ENCODE assay signal across 17 mouse cellular contexts in the genomic region with DNA sequence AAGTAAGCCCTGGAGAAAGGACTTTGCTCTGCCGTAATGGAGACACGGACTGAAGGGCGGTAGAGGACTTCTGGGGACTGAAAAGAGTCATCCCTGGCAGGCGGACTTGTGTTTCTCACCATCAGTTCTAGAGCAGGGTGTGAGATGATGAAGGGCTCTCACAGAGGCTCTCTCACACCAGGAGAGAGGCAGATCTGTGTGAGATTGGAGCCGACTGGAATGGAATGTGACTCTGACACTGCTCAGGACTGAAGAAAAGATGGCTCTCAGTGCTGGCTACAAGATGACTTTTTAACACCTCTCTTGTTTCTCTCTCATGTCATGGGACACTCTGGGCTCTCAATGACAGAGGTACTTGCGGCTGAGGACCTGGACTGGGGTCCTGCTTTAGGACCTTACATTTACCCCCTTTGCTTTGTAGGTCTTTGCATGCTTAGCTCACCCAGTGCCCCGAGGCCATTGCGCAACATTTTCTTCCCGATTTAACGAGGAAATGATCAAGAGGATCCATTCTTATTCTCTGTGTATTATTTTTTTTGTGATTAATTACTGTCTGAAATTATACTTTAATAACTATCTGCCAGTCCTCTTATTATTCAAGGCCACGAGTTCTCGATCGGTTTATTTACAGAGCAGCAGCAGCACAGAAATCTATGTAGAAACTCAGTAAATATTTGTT. TPM values are rescaled to one million over a fixed set of nuclear protein-coding genes. Genes with fewer than 3 reads are reported as not detected.
A peak's percentile ranks its signal among the peaks of the same experiment; 100 is the strongest.
DNase-seq lines count a peak whose midpoint lies in the region; ATAC-seq and TF ChIP-seq lines count a peak whose summit lies in the region.
"Had no signal": no experiment of that assay in that cellular context is flagged by ENCODE, and none has a peak within 500 bp of the region (broad histone marks: within the 10 kb centered on the region; RNA-seq: fewer than 3 reads in every experiment).

No protein-coding gene starts in this region.

- peaks cover 30% of the 10 kb centered on the region for H3K4me1 ChIP-seq in heart, embryonic 11.5 days (ENCODE audit: control insufficient read depth, insufficient read depth, low read length)
- no peaks in the 10 kb centered on the region; the same call in 1 of the 2 replicates for H3K4me1 ChIP-seq in kidney, postnatal 0 days (replicated peaks; ENCODE audit: insufficient read depth, low read length)

- 0 out of 2 replicates have a peak overlapping the region, but pooled peaks have one; percentile 0 for H3K9ac ChIP-seq in heart, embryonic 11.5 days (ENCODE audit: low read depth, low read length)
- no peak overlapping the region for H3K9ac ChIP-seq in kidney, postnatal 0 days (ENCODE audit: low read depth, low read length)
- H3K9ac ChIP-seq: neural tube, embryonic 13.5 days had no signal

- H3K9me3 ChIP-seq in heart, embryonic 11.5 days (replicated peaks; ENCODE audit: control insufficient read depth, low read length) = no peaks in the 10 kb centered on the region
- no peaks in the 10 kb centered on the region for H3K9me3 ChIP-seq in kidney, postnatal 0 days (replicated peaks; ENCODE audit: low read length)
- H3K9me3 ChIP-seq: neural tube, embryonic 13.5 days had no signal

- no peak for DNase-seq in heart, postnatal 4 days
- DNase-seq in kidney, postnatal 0 days (ENCODE audit: low spot score) = peak; percentile 12
- DNase-seq in kidney, postnatal 14 days = no peak
- peak; percentile 29 for DNase-seq in brain, embryonic 14.5 days (ENCODE audit: low read depth)
- no peak for DNase-seq in retina, embryonic 14.5 days (ENCODE audit: low spot score)
- DNase-seq: adrenal gland, adult 8-10 months; kidney, postnatal 4 days; liver; lung, postnatal 4 days; right cerebral cortex, postnatal 14 days; thymus, postnatal 25 days had no signal

- no peak for TF ChIP-seq CTCF in kidney, postnatal 0 days (IDR thresholded peaks at IDR 0.05; ENCODE audit: low read depth)
- no peak for TF ChIP-seq CTCF in brain, embryonic 14.5 days (IDR thresholded peaks at IDR 0.05; ENCODE audit: borderline replicate concordance, extremely low read depth, insufficient read depth, insufficient read length)

- ATAC-seq in heart, embryonic 11.5 days (replicated peaks; ENCODE audit: insufficient number of reproducible peaks, low FRiP score, low TSS enrichment) = peak; percentile 76
- ATAC-seq in kidney, postnatal 0 days (replicated peaks; ENCODE audit: low FRiP score, low read depth) = no peak
- ATAC-seq: CD4-positive, CD25-positive, alpha-beta regulatory T cell, adult 4 months; Patski had no signal

- H3K27ac ChIP-seq in heart, embryonic 11.5 days (ENCODE audit: low read depth, low read length) = peak overlapping the region; percentile 79
- H3K27ac ChIP-seq in kidney, postnatal 0 days = no peak overlapping the region
- H3K27ac ChIP-seq: left cerebral cortex, adult 2 months; neural tube, embryonic 13.5 days had no signal

- H3K79me2 ChIP-seq in myocyte (ENCODE audit: control insufficient read depth, insufficient read depth) = no peaks in the 10 kb centered on the region

- H3K4me2 ChIP-seq in heart, embryonic 11.5 days = peak overlapping the region; percentile 49
- no peak overlapping the region for H3K4me2 ChIP-seq in kidney, postnatal 0 days (ENCODE audit: low read length)
- H3K4me2 ChIP-seq in myocyte (ENCODE audit: low read depth) = no peak overlapping the region
- H3K4me2 ChIP-seq: neural tube, embryonic 13.5 days had no signal

- TF ChIP-seq POLR2A in brain, embryonic 14.5 days (IDR thresholded peaks at IDR 0.05; ENCODE audit: borderline replicate concordance, extremely low read depth, insufficient read depth, insufficient read length, poor library complexity, severe bottlenecking) = no peak
- no peak for TF ChIP-seq POLR2A in myocyte (IDR thresholded peaks at IDR 0.05; ENCODE audit: insufficient read length, low read depth)

- no peaks in the 10 kb centered on the region for H3K36me3 ChIP-seq in heart, embryonic 11.5 days (ENCODE audit: control insufficient read depth, insufficient read depth, low read length)
- H3K36me3 ChIP-seq in kidney, postnatal 0 days (ENCODE audit: insufficient read depth, low read length) = no peaks in the 10 kb centered on the region
- no peaks in the 10 kb centered on the region for H3K36me3 ChIP-seq in myocyte (ENCODE audit: control insufficient read depth, insufficient read depth)
- H3K36me3 ChIP-seq: neural tube, embryonic 13.5 days had no signal

- no peaks in the 10 kb centered on the region for H3K27me3 ChIP-seq in heart, embryonic 11.5 days (ENCODE audit: control insufficient read depth, insufficient read depth, low read length)
- H3K27me3 ChIP-seq in kidney, postnatal 0 days (ENCODE audit: insufficient read depth, low read length) = no peaks in the 10 kb centered on the region
- no peaks in the 10 kb centered on the region for H3K27me3 ChIP-seq in myocyte (ENCODE audit: control insufficient read depth, insufficient read depth, insufficient read length)
- H3K27me3 ChIP-seq: neural tube, embryonic 13.5 days; Patski had no signal

- H3K4me3 ChIP-seq in heart, embryonic 11.5 days (ENCODE audit: low read depth, low read length) = no peak overlapping the region
- H3K4me3 ChIP-seq in kidney, postnatal 0 days (replicated peaks; ENCODE audit: low read depth, low read length) = no peak overlapping the region
- no peak overlapping the region for H3K4me3 ChIP-seq in myocyte
- H3K4me3 ChIP-seq: left cerebral cortex, adult 2 months; neural tube, embryonic 13.5 days had no signal

- 46% methylated on average over 13 of the region's 13 CpGs for WGBS in heart, embryonic 11.5 days (ENCODE audit: insufficient replicate concordance)
- 66% methylated on average over 13 of the region's 13 CpGs for WGBS in kidney, postnatal 0 days

- H3ac ChIP-seq in myocyte (ENCODE audit: control insufficient read depth, insufficient read length) = no peak overlapping the region

TF ChIP-seq in myocyte, 11 proteins besides CTCF, POLR2A, EP300 and RAD21:
- TF ChIP-seq MYOD1 (IDR thresholded peaks at IDR 0.05; ENCODE audit: control insufficient read depth in 1 of 3, insufficient read length in 2 of 3, low read depth in 2 of 3) (no peak), CEBPB (IDR thresholded peaks at IDR 0.05; ENCODE audit: insufficient read depth, poor library complexity, severe bottlenecking) (0 out of 2 replicates have a peak, but pooled peaks have one; percentile 59), POLR2AphosphoS2 (IDR thresholded peaks at IDR 0.05; ENCODE audit: insufficient read length, low read depth) (no peak)

RNA-seq across cellular contexts. Expression of gene Pam, which starts 10.7 kb away (rescaled TPM):
- polyA plus RNA-seq in heart, embryonic 11.5 days (2014; fragmentation: Nextera tagmentation; extraction: Ambion mirVana) = 258 and 317 TPM in 2 replicates
- 100 to 1,000 TPM; 888 to 905 TPM for total RNA-seq in heart, postnatal 4 days (2021)
- 63.1 and 67.6 TPM in 2 replicates for polyA plus RNA-seq in kidney, postnatal 0 days (2015; fragmentation: Nextera tagmentation; extraction: Ambion mirVana)
- polyA plus RNA-seq in brain, embryonic 14.5 days (2012; rRNA removed) = 33.6 and 42.8 TPM in 2 replicates
- polyA plus RNA-seq in myocyte (2012; fragmentation: generic; extraction: Trizol) = 29.4 TPM

Comparison
In these comparisons a context has a peak if more than half of its experiments do, and no peak if none do; other contexts are left out.
1. DNase-seq: peak in kidney, postnatal 0 days (single experiment) and brain, embryonic 14.5 days (single experiment); none in heart, postnatal 4 days (single experiment), kidney, postnatal 14 days (single experiment) and retina, embryonic 14.5 days (single experiment).